Mouse (Mus musculus): Measurements from ENCODE around the gene Gm3327. TPM values are rescaled to one million over a fixed set of nuclear protein-coding genes. Genes with fewer than 3 reads are reported as not detected.

Gene Gm3327
- not detected in 2 replicates for polyA plus RNA-seq (2012; rRNA removed)

DNA sequence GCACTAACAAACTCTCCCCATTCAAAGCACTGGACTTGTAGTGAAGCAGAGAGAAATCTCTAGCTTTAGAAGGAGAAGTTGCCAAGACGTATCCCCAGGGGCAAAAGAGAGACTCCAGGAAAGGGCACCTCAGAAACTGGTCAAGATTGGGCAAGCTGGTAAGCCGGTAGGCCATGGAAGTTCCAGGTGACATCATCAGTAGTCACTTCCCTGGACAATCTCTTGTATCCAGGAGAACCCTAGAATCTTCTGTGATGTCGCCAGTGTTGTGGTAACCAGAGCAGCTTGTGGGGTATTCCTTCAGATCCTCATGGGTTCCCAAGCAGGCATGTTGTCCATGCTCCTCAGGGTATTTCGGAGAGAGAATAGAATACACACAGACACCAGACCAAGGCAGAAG, at the start of gene Gm3327:
Gene Gm3327 (plus strand): TSS at position 301 of the 400 bp plus-strand sequence.

DNA sequence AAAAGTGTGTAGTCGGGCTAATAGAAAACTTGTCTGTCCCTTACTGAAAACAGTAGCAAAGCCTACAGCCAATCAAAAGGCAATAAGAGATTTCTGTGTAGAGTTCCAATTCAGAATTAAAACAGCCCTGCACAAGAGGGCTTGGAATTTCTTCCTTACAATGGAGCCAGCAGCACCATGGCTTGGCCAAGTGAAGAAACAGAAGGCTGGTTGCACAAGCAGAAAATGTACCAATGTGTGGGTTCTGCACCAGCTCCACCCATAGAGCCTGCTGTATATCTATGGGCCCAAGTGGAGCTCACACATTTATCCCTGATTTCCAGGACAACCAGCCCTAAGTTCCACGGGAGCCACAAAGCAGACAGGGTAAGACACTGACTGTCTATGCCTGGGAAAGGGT, 21.3 kb upstream of the Gm3327 start, which contains the start of gene Ear2:
Gene Ear2 (plus strand): TSS at position 301 of the 400 bp plus-strand sequence.

Other genes with a start within 250 kb of the Gm3327 start
- not detected in 2 replicates for gene Ear1, start 248.3 kb upstream of the Gm3327 start, polyA plus RNA-seq (2012; rRNA removed)
- gene Ear10, start 200.3 kb upstream of the Gm3327 start, polyA plus RNA-seq (2012; rRNA removed), result not detected in 2 replicates
- gene Gm8113, start 198.5 kb upstream of the Gm3327 start, polyA plus RNA-seq (2012; rRNA removed), result 0.16 and 0.20 TPM in 2 replicates
- not detected in 2 replicates for gene Ang5, start 166.8 kb upstream of the Gm3327 start, polyA plus RNA-seq (2012; rRNA removed)
- gene Ang6, start 121.6 kb upstream of the Gm3327 start, polyA plus RNA-seq (2012; rRNA removed), result not detected in 2 replicates
- gene Ear2, start 21.2 kb upstream of the Gm3327 start, polyA plus RNA-seq (2012; rRNA removed), result 2.3 and 4.2 TPM in 2 replicates
- not detected in 2 replicates for gene Gm8212, start 73.8 kb downstream of the Gm3327 start, polyA plus RNA-seq (2012; rRNA removed)
- not detected in 2 replicates for gene 4930503E14Rik, start 89.4 kb downstream of the Gm3327 start, polyA plus RNA-seq (2012; rRNA removed)
- not detected in 2 replicates for gene Gm8220, start 161.7 kb downstream of the Gm3327 start, polyA plus RNA-seq (2012; rRNA removed)
- not detected in 2 replicates for gene Gm5930, start 214.7 kb downstream of the Gm3327 start, polyA plus RNA-seq (2012; rRNA removed)
- gene Gm8229, start 241.5 kb downstream of the Gm3327 start, polyA plus RNA-seq (2012; rRNA removed), result not detected in 2 replicates